Comparison of ENCODE assay signal across 14 mouse cellular contexts in genomic region chr5:3873485-3873884, GRCm38 (mm10). TPM values are rescaled to one million over a fixed set of nuclear protein-coding genes. Genes with fewer than 3 reads are reported as not detected.
"Had no signal": no experiment of that assay in that cellular context is flagged by ENCODE, and none has a peak within 500 bp of the region (broad histone marks: within the 10 kb centered on the region; RNA-seq: fewer than 3 reads in every experiment).

No protein-coding gene starts in this region.

- H3K27ac ChIP-seq: limb, embryonic 15.5 days; liver, embryonic 13.5 days; lung, embryonic 15.5 days; macrophage; midbrain, embryonic 15.5 days; neural tube, embryonic 13.5 days had no signal

- H3K36me3 ChIP-seq: limb, embryonic 15.5 days; liver, embryonic 13.5 days; lung, embryonic 15.5 days; midbrain, embryonic 15.5 days; neural tube, embryonic 13.5 days had no signal

- H3K4me3 ChIP-seq: limb, embryonic 15.5 days; liver, embryonic 13.5 days; lung, embryonic 15.5 days; megakaryocyte, embryonic 14.5 days; midbrain, embryonic 15.5 days; neural tube, embryonic 13.5 days had no signal

- DNase-seq: kidney, adult 9 months; kidney, postnatal 10 days; liver, embryonic 13.5 days; liver, postnatal 0 days; lung, postnatal 14 days; thymus, adult 2 months; thymus, postnatal 36 days had no signal

- H3K4me1 ChIP-seq: limb, embryonic 15.5 days; liver, embryonic 13.5 days; lung, embryonic 15.5 days; midbrain, embryonic 15.5 days; neural tube, embryonic 13.5 days had no signal

- H3K4me2 ChIP-seq: limb, embryonic 15.5 days; liver, embryonic 13.5 days; lung, embryonic 15.5 days; midbrain, embryonic 11.5 days; midbrain, embryonic 15.5 days; neural tube, embryonic 13.5 days had no signal

- H3K9me3 ChIP-seq: limb, embryonic 15.5 days; liver, embryonic 13.5 days; lung, embryonic 15.5 days; midbrain, embryonic 15.5 days; neural tube, embryonic 13.5 days had no signal

- ATAC-seq: liver, postnatal 0 days; midbrain, embryonic 15.5 days had no signal

- H3K27me3 ChIP-seq: limb, embryonic 15.5 days; liver, embryonic 13.5 days; lung, embryonic 15.5 days; megakaryocyte, embryonic 14.5 days; midbrain, embryonic 15.5 days; neural tube, embryonic 13.5 days had no signal

- H3K9ac ChIP-seq: limb, embryonic 15.5 days; liver, embryonic 13.5 days; liver, postnatal 0 days; lung, embryonic 15.5 days; midbrain, embryonic 15.5 days; neural tube, embryonic 13.5 days had no signal

RNA-seq across cellular contexts. Expression of gene Lrrd1, which starts 28.5 kb away (rescaled TPM):
- polyA plus RNA-seq: liver, embryonic 13.5 days; liver, postnatal 0 days; macrophage had no signal
